Mouse (Mus musculus) heart, embryonic 12.5 days (tissue): Measurements from ENCODE around the gene AI837181. TPM values are rescaled to one million over a fixed set of nuclear protein-coding genes. Genes with fewer than 3 reads are reported as not detected.

ENCODE experiments used
- ATAC-seq: fragments of 200-750 bp; cut with Nextera tagmentation; 2 replicates; pipeline ENCODE4 v1.8.0; 2017; ENCODE audit warnings: moderate TSS enrichment, moderate library complexity; ENCODE audit not compliant: insufficient number of reproducible peaks, low FRiP score
- H3K27ac ChIP-seq: fragments of 300-500 bp; sonication (generic); 2 replicates; pipeline ENCODE4 v1.5.1; 2016; ENCODE audit warnings: mild to moderate bottlenecking, moderate library complexity; ENCODE audit not compliant: poor library complexity, severe bottlenecking
- H3K27me3 ChIP-seq: fragments of 300-500 bp; sonication (generic); replicated peaks from 2 replicates; pipeline ENCODE4 v1.6.1; 2016; ENCODE audit warnings: mild to moderate bottlenecking, moderate library complexity
- H3K36me3 ChIP-seq: fragments of 300-500 bp; sonication (generic); 2 replicates; pipeline ENCODE4 v1.6.1; 2016; ENCODE audit warnings: mild to moderate bottlenecking, moderate library complexity
- H3K4me1 ChIP-seq: fragments of 300-500 bp; sonication (generic); replicated peaks from 2 replicates; pipeline ENCODE4 v1.6.1; 2016; ENCODE audit warnings: mild to moderate bottlenecking
- H3K4me2 ChIP-seq: fragments of 300-500 bp; sonication (generic); 2 replicates; pipeline ENCODE4 v1.6.1; 2016; ENCODE audit warnings: mild to moderate bottlenecking, moderate library complexity
- H3K4me3 ChIP-seq: fragments of 300-500 bp; sonication (generic); 2 replicates; pipeline ENCODE4 v1.5.1; 2016; ENCODE audit warnings: mild to moderate bottlenecking
- H3K9ac ChIP-seq: fragments of 300-500 bp; sonication (generic); 2 replicates; pipeline ENCODE4 v1.6.1; 2016; ENCODE audit warnings: mild to moderate bottlenecking, moderate library complexity
- H3K9me3 ChIP-seq: fragments of 300-500 bp; sonication (generic); replicated peaks from 2 replicates; pipeline ENCODE4 v1.6.1; 2016; ENCODE audit warnings: mild to moderate bottlenecking, moderate library complexity
- WGBS: fragments of 180-500 bp; shearing (Covaris S2); methylation state at CpG from one replicate; pipeline ENCODE4 v1.1.7; 2016; 5-methylcytosine and 5-hydroxymethylcytosine counted together
- polyA plus RNA-seq: library from polyadenylated mRNA; unstranded; fragments of >200 nt; fragmentation: Nextera tagmentation; extraction: Ambion mirVana; gene quantifications from 2 replicates; pipeline ENCODE4 v1.2.1, GENCODE M21; 2016

Gene AI837181
- polyA plus RNA-seq, 1 experiment from 2014 or later: 38.8 TPM

DNA sequence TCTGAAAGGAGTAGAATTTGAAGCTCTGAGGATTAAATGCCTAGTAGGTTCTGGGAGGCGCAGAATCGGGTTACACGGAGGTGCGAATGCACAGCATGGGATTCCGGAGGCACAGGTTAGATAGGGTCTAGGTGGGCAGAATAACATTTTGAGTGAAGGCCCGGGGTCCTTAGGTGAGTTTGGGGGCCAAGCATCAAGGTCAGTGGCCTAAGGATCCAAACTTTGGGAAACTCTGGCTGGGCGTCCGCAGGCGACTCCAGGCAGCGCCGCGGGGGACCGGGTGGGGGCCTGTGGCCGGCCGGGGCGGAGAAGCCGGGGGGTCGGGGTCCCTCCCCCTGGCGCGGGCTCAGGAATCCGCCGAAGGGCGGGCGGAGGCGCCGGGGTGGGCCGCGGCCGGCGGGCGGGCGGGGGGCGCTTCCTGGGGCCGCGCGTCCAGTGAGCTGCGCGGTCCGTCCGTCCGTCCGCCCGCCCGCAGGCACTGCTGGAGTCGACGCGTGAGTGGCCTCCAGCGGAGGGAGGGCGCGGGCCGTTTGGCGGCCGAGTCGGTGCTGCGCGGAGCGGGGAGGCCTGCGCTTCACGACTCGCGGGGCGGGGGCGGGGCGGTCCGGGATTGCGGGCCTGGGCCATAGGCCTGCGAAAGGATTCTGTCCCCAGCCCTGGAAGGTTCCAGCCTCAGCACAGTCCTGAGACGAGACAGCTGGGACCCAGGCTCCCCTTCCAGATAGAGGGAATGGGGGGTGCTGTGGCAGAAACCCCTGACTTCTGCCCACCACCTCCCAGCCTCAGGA is 49.5 kb downstream of the AI837181 start:
- Histone ChIP-seq H3K27ac (peak overlapping the region; percentile 86), H3K9me3 (no peaks in the 10 kb centered on the region), H3K27me3 (no peaks in the 10 kb centered on the region), H3K4me3 (peak overlapping the region; percentile 74), H3K9ac (peak overlapping the region; percentile 89), H3K4me2 (peak overlapping the region; percentile 82), H3K4me1 (peaks cover 26% of the 10 kb centered on the region), H3K36me3 (peaks cover 23% of the 10 kb centered on the region)
- peak; percentile 65 for ATAC-seq
- 1% methylated on average over 57 of the region's 68 CpGs for WGBS

DNA sequence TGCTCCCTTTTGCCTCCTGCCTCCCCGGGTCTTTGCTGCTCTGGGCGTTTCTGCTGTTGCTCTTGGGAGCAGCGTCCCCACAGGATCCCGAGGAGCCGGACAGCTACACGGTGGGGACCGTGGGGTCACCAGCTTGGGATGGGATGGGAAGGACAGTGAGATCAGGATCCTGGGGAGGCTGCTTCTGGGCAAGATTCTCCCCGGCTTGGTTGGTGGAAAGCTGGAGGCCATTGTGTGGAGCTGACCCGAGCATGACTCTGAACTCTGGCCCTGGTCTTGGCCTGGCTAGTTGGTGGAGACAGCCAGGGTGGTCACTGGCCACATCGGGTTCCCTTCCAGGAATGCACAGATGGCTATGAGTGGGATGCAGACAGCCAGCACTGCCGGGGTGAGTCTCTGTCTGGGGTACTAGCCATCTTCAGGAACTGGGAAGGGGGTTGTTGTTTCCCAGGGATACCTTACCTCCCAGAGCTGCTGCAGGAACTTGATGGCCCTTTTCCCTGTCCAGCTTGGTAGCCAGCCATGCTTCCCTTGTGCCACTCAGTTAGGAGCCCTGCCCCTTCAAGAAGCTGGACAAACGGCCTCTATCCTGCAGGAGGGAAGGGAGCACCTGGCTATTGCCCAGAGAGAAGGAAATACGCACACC is 50.2 kb downstream of the AI837181 start:
- WGBS: 22% methylated on average over 13 of the region's 13 CpGs
- Histone ChIP-seq H3K27ac (peak overlapping the region; percentile 86), H3K27me3 (no peaks in the 10 kb centered on the region), H3K36me3 (peaks cover 30% of the 10 kb centered on the region), H3K4me1 (peaks cover 21% of the 10 kb centered on the region), H3K9me3 (no peaks in the 10 kb centered on the region), H3K9ac (peak overlapping the region; percentile 89), H3K4me2 (peak overlapping the region; percentile 82), H3K4me3 (peak overlapping the region; percentile 74)
- ATAC-seq: peak; percentile 23; the same call in 1 of the 2 replicates

Other genes starting within 250 kb of the AI837181 start
- 27.9 and 28.4 TPM in 2 replicates for gene Pacs1, start 152.0 kb upstream of the AI837181 start, polyA plus RNA-seq
- 221 and 227 TPM in 2 replicates for gene Sf3b2, start 129.7 kb upstream of the AI837181 start, polyA plus RNA-seq
- 3.8 and 4.5 TPM in 2 replicates for gene Gal3st3, start 126.8 kb upstream of the AI837181 start, polyA plus RNA-seq
- gene Catsper1, start 89.4 kb upstream of the AI837181 start, polyA plus RNA-seq: not detected in 2 replicates
- not detected in 2 replicates for gene Cst6, start 75.6 kb upstream of the AI837181 start, polyA plus RNA-seq
- gene Eif1ad, start 58.4 kb upstream of the AI837181 start, polyA plus RNA-seq: 42.8 and 43.0 TPM in 2 replicates
- gene Banf1, start 58.0 kb upstream of the AI837181 start, polyA plus RNA-seq: 400 and 410 TPM in 2 replicates
- 61.6 and 63.9 TPM in 2 replicates for gene Sart1, start 36.4 kb upstream of the AI837181 start, polyA plus RNA-seq
- 1.7 and 1.8 TPM in 2 replicates for gene Tsga10ip, start 22.6 kb upstream of the AI837181 start, polyA plus RNA-seq
- gene Drap1, start 165 bp upstream of the AI837181 start, polyA plus RNA-seq: 190 and 194 TPM in 2 replicates
- gene Fosl1, start 22.4 kb downstream of the AI837181 start, polyA plus RNA-seq: not detected in 2 replicates
- gene Ccdc85b, start 32.8 kb downstream of the AI837181 start, polyA plus RNA-seq: 10.5 and 13.0 TPM in 2 replicates
- 81.9 and 85.4 TPM in 2 replicates for gene Fibp, start 35.5 kb downstream of the AI837181 start, polyA plus RNA-seq
- gene Ctsw, start 43.4 kb downstream of the AI837181 start, polyA plus RNA-seq: 1.3 and 1.7 TPM in 2 replicates
- 70.3 and 70.6 TPM in 2 replicates for gene Efemp2, start 48.8 kb downstream of the AI837181 start, polyA plus RNA-seq
- 33.2 and 37.6 TPM in 2 replicates for gene Mus81, start 63.3 kb downstream of the AI837181 start, polyA plus RNA-seq
- 1,913 and 1,997 TPM in 2 replicates for gene Cfl1, start 65.3 kb downstream of the AI837181 start, polyA plus RNA-seq
- gene 1700020D05Rik, start 78.6 kb downstream of the AI837181 start, polyA plus RNA-seq: 0.23 and 0.24 TPM in 2 replicates
- 16.3 and 16.9 TPM in 2 replicates for gene Snx32, start 85.4 kb downstream of the AI837181 start, polyA plus RNA-seq
- gene Ovol1, start 135.5 kb downstream of the AI837181 start, polyA plus RNA-seq: not detected in 2 replicates
- gene Ap5b1, start 142.9 kb downstream of the AI837181 start, polyA plus RNA-seq: 2.2 and 2.5 TPM in 2 replicates
- gene Rnaseh2c, start 176.7 kb downstream of the AI837181 start, polyA plus RNA-seq: 102 and 110 TPM in 2 replicates
- 31.5 and 36.1 TPM in 2 replicates for gene Kat5, start 185.1 kb downstream of the AI837181 start, polyA plus RNA-seq
- gene Rela, start 212.3 kb downstream of the AI837181 start, polyA plus RNA-seq: 41.3 and 42.5 TPM in 2 replicates
- 25.5 and 28.1 TPM in 2 replicates for gene Sipa1, start 238.6 kb downstream of the AI837181 start, polyA plus RNA-seq